Mouse (Mus musculus) hindbrain, embryonic 12.5 days (tissue): ENCODE results near the gene Plekhg6. TPM values are rescaled to one million over a fixed set of nuclear protein-coding genes. Genes with fewer than 3 reads are reported as not detected.

ENCODE experiments used
- ATAC-seq: fragments of 200-750 bp; cut with Nextera tagmentation; 2 replicates; pipeline ENCODE4 v1.8.0; 2017; ENCODE audit warnings: moderate TSS enrichment; ENCODE audit not compliant: low FRiP score
- H3K27ac ChIP-seq: fragments of 300-500 bp; sonication (generic); 2 replicates; pipeline ENCODE4 v1.5.1; 2016; ENCODE audit warnings: mild to moderate bottlenecking
- H3K27me3 ChIP-seq: fragments of 300-500 bp; sonication (generic); 2 replicates; pipeline ENCODE4 v1.6.1; 2016; ENCODE audit warnings: mild to moderate bottlenecking
- H3K36me3 ChIP-seq: fragments of 300-500 bp; sonication (generic); 2 replicates; pipeline ENCODE4 v1.6.1; 2016; ENCODE audit warnings: mild to moderate bottlenecking
- H3K4me1 ChIP-seq: fragments of 300-500 bp; sonication (generic); 2 replicates; pipeline ENCODE4 v1.6.1; 2016
- H3K4me2 ChIP-seq: fragments of 300-500 bp; sonication (generic); replicated peaks from 2 replicates; pipeline ENCODE4 v1.6.1; 2016; ENCODE audit warnings: mild to moderate bottlenecking
- H3K4me3 ChIP-seq: fragments of 300-500 bp; sonication (generic); 2 replicates; pipeline ENCODE4 v1.5.1; 2016; ENCODE audit warnings: mild to moderate bottlenecking
- H3K9ac ChIP-seq: fragments of 300-500 bp; sonication (generic); 2 replicates; pipeline ENCODE4 v1.6.1; 2016; ENCODE audit warnings: mild to moderate bottlenecking, moderate library complexity
- H3K9me3 ChIP-seq: fragments of 300-500 bp; sonication (generic); replicated peaks from 2 replicates; pipeline ENCODE4 v1.6.1; 2016; ENCODE audit warnings: mild to moderate bottlenecking
- WGBS: fragments of 180-500 bp; shearing (Covaris S2); methylation state at CpG from one replicate; pipeline ENCODE4 v1.1.7; 2016; 5-methylcytosine and 5-hydroxymethylcytosine counted together
- polyA plus RNA-seq: library from polyadenylated mRNA; unstranded; fragments of >200 nt; fragmentation: Nextera tagmentation; extraction: Ambion mirVana; gene quantifications from 2 replicates; pipeline ENCODE4 v1.2.1, GENCODE M21; 2016

Gene Plekhg6
- polyA plus RNA-seq: 0.18 and 0.22 TPM in 2 replicates

- H3K9ac ChIP-seq: no peak within 1 kb of the TSS
- H3K4me2 ChIP-seq: peak within 1 kb of the TSS; percentile 59
- no peak within 1 kb of the TSS for H3K27ac ChIP-seq
- WGBS: 9% methylated on average over 40 of the region's 40 CpGs
- H3K4me3 ChIP-seq: peak within 1 kb of the TSS; percentile 29
- no peaks in the 10 kb centered on the region for H3K36me3 ChIP-seq
- H3K4me1 ChIP-seq: peaks cover 29% of the 10 kb centered on the region
- ATAC-seq: no peak
- no peaks in the 10 kb centered on the region for H3K9me3 ChIP-seq
- H3K27me3 ChIP-seq: peaks cover 62% of the 10 kb centered on the region
Observed at GRCm38 (mm10) chr6:125380372-125381360, at the start of gene Plekhg6. TSS of gene Plekhg6 (minus strand) at chr6:125380793.

- Histone ChIP-seq H3K36me3 (no peaks in the 10 kb centered on the region), H3K4me2 (no peak overlapping the region), H3K27ac (no peak overlapping the region), H3K27me3 (no peaks in the 10 kb centered on the region), H3K9ac (no peak overlapping the region), H3K9me3 (no peaks in the 10 kb centered on the region), H3K4me1 (peaks cover 11% of the 10 kb centered on the region), H3K4me3 (no peak overlapping the region)
- no peak for ATAC-seq
- WGBS: 87% methylated on average over 6 of the region's 6 CpGs
Observed at GRCm38 (mm10) chr6:125429741-125430140, 49.1 kb upstream of the Plekhg6 start.

- peak overlapping the region; percentile 78 for H3K4me2 ChIP-seq
- peak; percentile 90 for ATAC-seq
- no peaks in the 10 kb centered on the region for H3K27me3 ChIP-seq
- 0 out of 2 replicates have a peak overlapping the region, but pooled peaks have one; percentile 44 for H3K27ac ChIP-seq
- 3% methylated on average over 24 of the region's 25 CpGs for WGBS
- H3K4me3 ChIP-seq: peak overlapping the region; percentile 42
- H3K4me1 ChIP-seq: peaks cover 20% of the 10 kb centered on the region
- peak overlapping the region; percentile 65 for H3K9ac ChIP-seq
- no peaks in the 10 kb centered on the region for H3K36me3 ChIP-seq
- no peaks in the 10 kb centered on the region for H3K9me3 ChIP-seq
Observed at GRCm38 (mm10) chr6:125426383-125427360, 46.1 kb upstream of the Plekhg6 start.

GRCm38 (mm10) chr6:125425205-125426090 is 44.9 kb upstream of the Plekhg6 start:
- no peak overlapping the region for H3K9ac ChIP-seq
- 55% methylated on average over 15 of the region's 15 CpGs for WGBS
- H3K4me1 ChIP-seq: peaks cover 18% of the 10 kb centered on the region
- H3K9me3 ChIP-seq: no peaks in the 10 kb centered on the region
- no peak overlapping the region for H3K4me2 ChIP-seq
- H3K27ac ChIP-seq: no peak overlapping the region
- no peaks in the 10 kb centered on the region for H3K36me3 ChIP-seq
- ATAC-seq: no peak
- H3K4me3 ChIP-seq: no peak overlapping the region
- H3K27me3 ChIP-seq: no peaks in the 10 kb centered on the region; the same call in 1 of the 2 replicates

- Histone ChIP-seq H3K4me2 (no peak overlapping the region), H3K4me1 (peaks cover 16% of the 10 kb centered on the region), H3K4me3 (no peak overlapping the region), H3K27me3 (no peaks in the 10 kb centered on the region; the same call in 1 of the 2 replicates), H3K9me3 (no peaks in the 10 kb centered on the region), H3K9ac (no peak overlapping the region), H3K36me3 (no peaks in the 10 kb centered on the region), H3K27ac (no peak overlapping the region)
- no peak for ATAC-seq
- 56% methylated on average over 3 of the region's 3 CpGs for WGBS
Observed at GRCm38 (mm10) chr6:125424156-125424555, 43.6 kb upstream of the Plekhg6 start.

GRCm38 (mm10) chr6:125423507-125423906 is 42.9 kb upstream of the Plekhg6 start:
- H3K4me1 ChIP-seq: peaks cover 16% of the 10 kb centered on the region

GRCm38 (mm10) chr6:125423099-125423498 is 42.5 kb upstream of the Plekhg6 start:
- no peaks in the 10 kb centered on the region for H3K36me3 ChIP-seq
- no peak overlapping the region for H3K27ac ChIP-seq
- peak overlapping the region; percentile 40 for H3K4me2 ChIP-seq
- no peak for ATAC-seq
- no peaks in the 10 kb centered on the region for H3K9me3 ChIP-seq
- 44% methylated on average over 3 of the region's 3 CpGs for whole genome bisulfite sequencing
- H3K9ac ChIP-seq: no peak overlapping the region
- H3K4me1 ChIP-seq: peaks cover 16% of the 10 kb centered on the region
- peaks cover 1% of the 10 kb centered on the region for H3K27me3 ChIP-seq
- H3K4me3 ChIP-seq: no peak overlapping the region

More at GRCm38 (mm10) chr6:125423507-125423906, 42.9 kb upstream of the Plekhg6 start:
- H3K4me3 ChIP-seq: no peak overlapping the region
- 35% methylated on average over 13 of the region's 13 CpGs for WGBS
- no peak overlapping the region for H3K9ac ChIP-seq
- no peak overlapping the region for H3K4me2 ChIP-seq
- H3K36me3 ChIP-seq: no peaks in the 10 kb centered on the region
- no peak for ATAC-seq
- no peaks in the 10 kb centered on the region; the same call in 1 of the 2 replicates for H3K27me3 ChIP-seq
- no peaks in the 10 kb centered on the region for H3K9me3 ChIP-seq
- no peak overlapping the region for H3K27ac ChIP-seq

- no peaks in the 10 kb centered on the region for H3K9me3 ChIP-seq
Observed at GRCm38 (mm10) chr6:125422051-125422822, 41.6 kb upstream of the Plekhg6 start.

GRCm38 (mm10) chr6:125420458-125421063 is 40.0 kb upstream of the Plekhg6 start:
- 69% methylated on average over 16 of the region's 16 CpGs for WGBS
- H3K36me3 ChIP-seq: no peaks in the 10 kb centered on the region
- ATAC-seq: no peak

More at GRCm38 (mm10) chr6:125422051-125422822, 41.6 kb upstream of the Plekhg6 start:
- Histone ChIP-seq H3K4me1 (peaks cover 16% of the 10 kb centered on the region), H3K9ac (no peak overlapping the region; the same call in 1 of the 2 replicates), H3K27me3 (peaks cover 5% of the 10 kb centered on the region), H3K4me3 (peak overlapping the region; percentile 18; the same call in 1 of the 2 replicates), H3K36me3 (no peaks in the 10 kb centered on the region), H3K4me2 (peak overlapping the region; percentile 40), H3K27ac (no peak overlapping the region)
- no peak for ATAC-seq
- WGBS: 24% methylated on average over 19 of the region's 20 CpGs

GRCm38 (mm10) chr6:125418744-125419143 is 38.2 kb upstream of the Plekhg6 start:
- Histone ChIP-seq H3K4me2 (no peak overlapping the region), H3K4me3 (no peak overlapping the region), H3K27ac (no peak overlapping the region), H3K27me3 (peaks cover 5% of the 10 kb centered on the region), H3K4me1 (peaks cover 9% of the 10 kb centered on the region), H3K9me3 (no peaks in the 10 kb centered on the region), H3K36me3 (no peaks in the 10 kb centered on the region), H3K9ac (no peak overlapping the region)
- ATAC-seq: peak; percentile 67
- 12% methylated on average over 9 of the region's 9 CpGs for WGBS

More at GRCm38 (mm10) chr6:125420458-125421063, 40.0 kb upstream of the Plekhg6 start:
- Histone ChIP-seq H3K4me2 (no peak overlapping the region), H3K9me3 (no peaks in the 10 kb centered on the region), H3K4me1 (peaks cover 9% of the 10 kb centered on the region), H3K4me3 (no peak overlapping the region), H3K27me3 (peaks cover 5% of the 10 kb centered on the region), H3K9ac (no peak overlapping the region), H3K27ac (no peak overlapping the region)
